Mouse (Mus musculus): ENCODE results near the gene Nfkbib. TPM values are rescaled to one million over a fixed set of nuclear protein-coding genes. Genes with fewer than 3 reads are reported as not detected.

Nfkbib gene
- polyA plus RNA-seq, 1 experiment from 2014 or later: 33.4 TPM

- WGBS: 45% methylated on average over 4 of the region's 4 CpGs
- no peaks in the 10 kb centered on the region for H3K9me3 ChIP-seq (replicated peaks; ENCODE audit: control insufficient read depth, low read length)
- no peak for DNase-seq (ENCODE audit: low spot score)
- H3K4me2 ChIP-seq (ENCODE audit: low read depth, low read length): no peak overlapping the region
- no peak overlapping the region for H3K9ac ChIP-seq (replicated peaks; ENCODE audit: low read length)
- no peak for ATAC-seq (replicated peaks; ENCODE audit: insufficient number of reproducible peaks, low FRiP score, low TSS enrichment, low read depth)
- H3K4me3 ChIP-seq (ENCODE audit: low read depth, low read length): no peak overlapping the region
- no peaks in the 10 kb centered on the region for H3K27me3 ChIP-seq (ENCODE audit: control insufficient read depth, insufficient read depth, low read length)
- no peak overlapping the region for H3K27ac ChIP-seq (replicated peaks; ENCODE audit: low read depth, low read length)
- no peaks in the 10 kb centered on the region for H3K4me1 ChIP-seq (ENCODE audit: control insufficient read depth, insufficient read depth, low read length)
- no peaks in the 10 kb centered on the region for H3K36me3 ChIP-seq (replicated peaks; ENCODE audit: control insufficient read depth, insufficient read depth, low read depth, low read length)
Measured at GRCm38 (mm10) chr7:28719159-28719558, 48.2 kb downstream of the Nfkbib start.

GRCm38 (mm10) chr7:28717726-28718125 is 49.6 kb downstream of the Nfkbib start:
- no peak for ATAC-seq (replicated peaks; ENCODE audit: insufficient number of reproducible peaks, low FRiP score, low TSS enrichment, low read depth)
- Histone ChIP-seq H3K27me3 (ENCODE audit: control insufficient read depth, insufficient read depth, low read length) (no peaks in the 10 kb centered on the region), H3K36me3 (replicated peaks; ENCODE audit: control insufficient read depth, insufficient read depth, low read depth, low read length) (no peaks in the 10 kb centered on the region), H3K27ac (replicated peaks; ENCODE audit: low read depth, low read length) (no peak overlapping the region), H3K4me1 (ENCODE audit: control insufficient read depth, insufficient read depth, low read length) (no peaks in the 10 kb centered on the region), H3K9ac (replicated peaks; ENCODE audit: low read length) (no peak overlapping the region), H3K9me3 (replicated peaks; ENCODE audit: control insufficient read depth, low read length) (no peaks in the 10 kb centered on the region), H3K4me2 (ENCODE audit: low read depth, low read length) (no peak overlapping the region), H3K4me3 (ENCODE audit: low read depth, low read length) (no peak overlapping the region)
- no peak for DNase-seq (ENCODE audit: low spot score)
- 84% methylated on average over 10 of the region's 10 CpGs for WGBS

GRCm38 (mm10) chr7:28716590-28717281 is 50.6 kb downstream of the Nfkbib start, which contains the start of gene Fbxo17:
TSS of gene Fbxo17 (plus strand) at chr7:28716804.
- DNase-seq (ENCODE audit: low spot score) (peak; percentile 82), ATAC-seq (replicated peaks; ENCODE audit: insufficient number of reproducible peaks, low FRiP score, low TSS enrichment, low read depth) (peak; percentile 66)
- peak within 1 kb of the TSS; percentile 73 for H3K9ac ChIP-seq (replicated peaks; ENCODE audit: low read length)
- H3K36me3 ChIP-seq (replicated peaks; ENCODE audit: control insufficient read depth, insufficient read depth, low read depth, low read length): no peaks in the 10 kb centered on the region
- H3K4me1 ChIP-seq (ENCODE audit: control insufficient read depth, insufficient read depth, low read length): no peaks in the 10 kb centered on the region
- peak within 1 kb of the TSS; percentile 47; the same call in 1 of the 2 replicates for H3K27ac ChIP-seq (replicated peaks; ENCODE audit: low read depth, low read length)
- peak within 1 kb of the TSS; percentile 36 for H3K4me3 ChIP-seq (ENCODE audit: low read depth, low read length)
- peak within 1 kb of the TSS; percentile 73 for H3K4me2 ChIP-seq (ENCODE audit: low read depth, low read length)
- no peaks in the 10 kb centered on the region for H3K9me3 ChIP-seq (replicated peaks; ENCODE audit: control insufficient read depth, low read length)
- H3K27me3 ChIP-seq (ENCODE audit: control insufficient read depth, insufficient read depth, low read length): no peaks in the 10 kb centered on the region
- WGBS: 2% methylated on average over 33 of the region's 36 CpGs

GRCm38 (mm10) chr7:28715598-28715997 is 51.7 kb downstream of the Nfkbib start:
- Histone ChIP-seq H3K27me3 (ENCODE audit: control insufficient read depth, insufficient read depth, low read length) (no peaks in the 10 kb centered on the region), H3K4me1 (ENCODE audit: control insufficient read depth, insufficient read depth, low read length) (no peaks in the 10 kb centered on the region), H3K4me2 (ENCODE audit: low read depth, low read length) (no peak overlapping the region), H3K9ac (replicated peaks; ENCODE audit: low read length) (no peak overlapping the region), H3K27ac (replicated peaks; ENCODE audit: low read depth, low read length) (no peak overlapping the region), H3K36me3 (replicated peaks; ENCODE audit: control insufficient read depth, insufficient read depth, low read depth, low read length) (no peaks in the 10 kb centered on the region), H3K4me3 (ENCODE audit: low read depth, low read length) (no peak overlapping the region), H3K9me3 (replicated peaks; ENCODE audit: control insufficient read depth, low read length) (no peaks in the 10 kb centered on the region)
- no peak for ATAC-seq (replicated peaks; ENCODE audit: insufficient number of reproducible peaks, low FRiP score, low TSS enrichment, low read depth)
- no peak for DNase-seq (ENCODE audit: low spot score)
- 95% methylated on average over 2 of the region's 2 CpGs for WGBS

GRCm38 (mm10) chr7:28714667-28715066 is 52.6 kb downstream of the Nfkbib start:
- no peaks in the 10 kb centered on the region for H3K9me3 ChIP-seq (replicated peaks; ENCODE audit: control insufficient read depth, low read length)
- no peak overlapping the region for H3K4me2 ChIP-seq (ENCODE audit: low read depth, low read length)
- ATAC-seq (replicated peaks; ENCODE audit: insufficient number of reproducible peaks, low FRiP score, low TSS enrichment, low read depth): no peak
- H3K4me1 ChIP-seq (ENCODE audit: control insufficient read depth, insufficient read depth, low read length): no peaks in the 10 kb centered on the region
- no peak overlapping the region for H3K27ac ChIP-seq (replicated peaks; ENCODE audit: low read depth, low read length)
- H3K4me3 ChIP-seq (ENCODE audit: low read depth, low read length): no peak overlapping the region
- 77% methylated on average over 5 of the region's 5 CpGs for WGBS
- no peak for DNase-seq (ENCODE audit: low spot score)
- H3K27me3 ChIP-seq (ENCODE audit: control insufficient read depth, insufficient read depth, low read length): no peaks in the 10 kb centered on the region
- H3K36me3 ChIP-seq (replicated peaks; ENCODE audit: control insufficient read depth, insufficient read depth, low read depth, low read length): no peaks in the 10 kb centered on the region
- H3K9ac ChIP-seq (replicated peaks; ENCODE audit: low read length): no peak overlapping the region

GRCm38 (mm10) chr7:28710962-28711361 is 56.4 kb downstream of the Nfkbib start:
- DNase-seq (ENCODE audit: low spot score) (no peak), ATAC-seq (replicated peaks; ENCODE audit: insufficient number of reproducible peaks, low FRiP score, low TSS enrichment, low read depth) (no peak)
- no peak overlapping the region for H3K4me2 ChIP-seq (ENCODE audit: low read depth, low read length)
- no peaks in the 10 kb centered on the region for H3K27me3 ChIP-seq (ENCODE audit: control insufficient read depth, insufficient read depth, low read length)
- no peaks in the 10 kb centered on the region for H3K9me3 ChIP-seq (replicated peaks; ENCODE audit: control insufficient read depth, low read length)
- H3K4me3 ChIP-seq (ENCODE audit: low read depth, low read length): no peak overlapping the region
- H3K27ac ChIP-seq (replicated peaks; ENCODE audit: low read depth, low read length): no peak overlapping the region
- no peaks in the 10 kb centered on the region for H3K4me1 ChIP-seq (ENCODE audit: control insufficient read depth, insufficient read depth, low read length)
- H3K36me3 ChIP-seq (replicated peaks; ENCODE audit: control insufficient read depth, insufficient read depth, low read depth, low read length): no peaks in the 10 kb centered on the region
- WGBS: 69% methylated on average over 3 of the region's 3 CpGs
- no peak overlapping the region for H3K9ac ChIP-seq (replicated peaks; ENCODE audit: low read length)

- Histone ChIP-seq H3K9me3 (replicated peaks; ENCODE audit: control insufficient read depth, low read length) (no peaks in the 10 kb centered on the region), H3K9ac (replicated peaks; ENCODE audit: low read length) (no peak overlapping the region), H3K27ac (replicated peaks; ENCODE audit: low read depth, low read length) (no peak overlapping the region), H3K4me2 (ENCODE audit: low read depth, low read length) (no peak overlapping the region), H3K27me3 (ENCODE audit: control insufficient read depth, insufficient read depth, low read length) (no peaks in the 10 kb centered on the region), H3K36me3 (replicated peaks; ENCODE audit: control insufficient read depth, insufficient read depth, low read depth, low read length) (no peaks in the 10 kb centered on the region), H3K4me1 (ENCODE audit: control insufficient read depth, insufficient read depth, low read length) (no peaks in the 10 kb centered on the region), H3K4me3 (ENCODE audit: low read depth, low read length) (no peak overlapping the region)
- ATAC-seq (replicated peaks; ENCODE audit: insufficient number of reproducible peaks, low FRiP score, low TSS enrichment, low read depth) (no peak), DNase-seq (ENCODE audit: low spot score) (no peak)
Measured at GRCm38 (mm10) chr7:28709454-28709853, 57.9 kb downstream of the Nfkbib start.
